Mouse (Mus musculus) thymus, postnatal 14 days (tissue): Measurements from ENCODE around the gene Gzmm.
A peak's percentile ranks its signal among the peaks of the same experiment; 100 is the strongest.

Source experiments
- DNase-seq: peaks from one replicate; pipeline ENCODE4 v3.0.0; 2021

Gzmm gene

DNA sequence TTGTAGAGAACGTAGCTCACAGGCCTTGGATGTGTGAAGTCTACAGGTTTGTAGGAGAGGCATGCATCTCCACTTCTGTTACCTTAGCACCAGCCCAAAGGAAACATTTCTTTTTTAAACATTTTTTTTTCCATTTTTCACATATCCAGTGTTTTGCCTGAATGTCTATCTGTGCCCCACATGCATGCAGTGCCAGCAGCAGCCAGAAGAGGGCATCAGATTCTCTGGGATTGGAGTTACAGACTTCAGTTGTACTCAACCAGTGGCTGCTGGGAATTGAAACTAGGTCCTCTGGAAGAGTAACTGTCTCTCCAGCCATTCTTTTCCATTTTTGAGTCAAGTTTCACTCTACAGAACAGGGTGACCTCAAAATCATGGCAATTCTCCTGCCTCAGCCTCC is 43.7 kb downstream of the Gzmm start:
- peak; percentile 65 for DNase-seq

DNA sequence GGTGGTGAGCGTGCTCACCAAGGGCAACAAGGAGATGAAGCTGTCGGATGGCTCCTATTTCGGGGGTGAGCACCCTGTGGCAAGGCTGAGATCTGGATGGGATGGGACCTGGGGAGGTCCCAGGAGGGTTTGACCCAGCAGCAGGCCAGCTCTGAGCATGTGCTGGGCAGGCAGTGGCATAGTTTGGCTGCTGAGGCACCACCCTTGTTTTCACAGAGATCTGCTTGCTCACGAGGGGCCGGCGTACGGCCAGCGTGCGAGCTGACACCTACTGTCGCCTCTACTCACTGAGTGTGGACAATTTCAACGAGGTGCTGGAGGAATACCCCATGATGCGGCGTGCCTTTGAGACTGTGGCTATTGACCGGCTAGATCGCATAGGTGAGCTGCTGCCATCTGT is 45.0 kb downstream of the Gzmm start:
- DNase-seq, result no peak

DNA sequence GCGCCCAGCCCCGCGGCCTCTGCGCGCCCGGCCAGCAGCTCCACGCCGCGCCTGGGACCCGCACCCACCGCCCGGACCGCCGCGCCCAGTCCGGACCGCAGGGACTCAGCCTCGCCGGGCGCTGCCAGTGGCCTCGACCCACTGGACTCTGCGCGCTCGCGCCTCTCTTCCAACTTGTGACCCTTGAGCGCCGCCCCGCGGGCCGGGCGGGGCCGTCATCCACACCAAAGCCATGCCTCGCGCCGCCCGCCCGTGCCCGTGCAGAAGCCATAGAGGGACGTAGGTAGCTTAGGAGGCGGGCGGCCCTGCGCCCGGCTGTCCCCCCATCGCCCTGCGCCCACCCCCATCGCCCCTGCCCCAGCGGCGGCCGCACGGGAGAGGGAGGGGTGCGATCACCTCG is 46.5 kb downstream of the Gzmm start:
- DNase-seq, result no peak

DNA sequence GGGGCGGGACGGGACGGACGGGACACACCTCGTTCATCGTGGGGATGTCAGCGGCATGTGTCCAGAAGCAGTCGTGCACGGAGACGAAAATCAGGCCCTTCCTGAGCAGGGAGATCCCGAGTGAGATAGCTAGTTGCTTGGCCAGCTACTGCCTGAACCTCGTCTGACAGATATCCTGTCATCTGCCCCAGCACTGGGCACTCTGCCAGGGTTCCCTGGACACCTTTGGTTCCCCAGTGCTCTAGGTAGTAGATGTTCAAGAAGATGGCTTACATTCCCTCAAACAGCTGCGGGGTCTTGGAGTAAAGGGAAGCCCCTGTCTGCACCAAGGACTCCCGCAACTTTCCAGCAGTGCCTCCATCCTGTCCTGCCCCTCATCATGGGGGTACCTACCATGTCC is 47.9 kb downstream of the Gzmm start:
- DNase-seq, result no peak

DNA sequence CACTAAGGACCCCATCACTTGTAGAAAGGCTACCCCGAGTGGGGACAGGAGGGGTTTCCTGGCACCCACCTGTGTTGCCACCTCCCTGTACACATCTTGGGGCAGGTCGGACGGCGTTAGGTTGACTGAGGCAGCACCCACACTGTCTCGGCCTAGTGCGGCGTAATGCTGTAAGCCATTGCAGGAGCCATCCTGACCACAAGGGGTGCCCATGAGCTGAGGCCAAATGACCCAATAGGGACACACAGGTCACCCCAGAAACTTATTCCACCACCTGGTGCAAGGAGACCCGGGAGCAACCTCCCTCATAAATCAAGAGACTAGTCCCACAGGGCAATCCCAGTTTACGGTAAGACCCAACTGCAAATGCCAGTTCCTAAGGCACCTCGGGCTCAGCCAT is 49.4 kb downstream of the Gzmm start:
- peak; percentile 36 for DNase-seq

DNA sequence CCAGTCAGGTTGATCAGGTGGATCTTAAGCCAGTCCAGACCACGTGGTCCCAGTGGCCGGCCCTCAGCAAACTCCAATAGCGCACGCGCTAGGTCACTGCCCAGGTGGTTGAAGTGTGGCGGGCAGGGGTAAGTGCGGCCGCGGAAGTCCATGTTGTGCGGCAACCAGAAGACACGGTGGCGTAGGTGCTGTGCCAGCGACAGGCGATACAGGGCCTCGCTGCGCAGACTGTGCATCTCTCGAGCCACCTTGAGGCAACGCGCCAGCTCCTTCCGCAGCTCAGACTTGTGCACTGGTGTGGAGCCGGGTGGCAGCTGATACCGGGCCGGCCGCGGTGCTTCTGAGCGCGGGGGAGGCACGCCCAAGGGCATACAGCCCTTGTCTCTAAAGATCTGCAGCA is 50.4 kb downstream of the Gzmm start:
- no peak for DNase-seq

DNA sequence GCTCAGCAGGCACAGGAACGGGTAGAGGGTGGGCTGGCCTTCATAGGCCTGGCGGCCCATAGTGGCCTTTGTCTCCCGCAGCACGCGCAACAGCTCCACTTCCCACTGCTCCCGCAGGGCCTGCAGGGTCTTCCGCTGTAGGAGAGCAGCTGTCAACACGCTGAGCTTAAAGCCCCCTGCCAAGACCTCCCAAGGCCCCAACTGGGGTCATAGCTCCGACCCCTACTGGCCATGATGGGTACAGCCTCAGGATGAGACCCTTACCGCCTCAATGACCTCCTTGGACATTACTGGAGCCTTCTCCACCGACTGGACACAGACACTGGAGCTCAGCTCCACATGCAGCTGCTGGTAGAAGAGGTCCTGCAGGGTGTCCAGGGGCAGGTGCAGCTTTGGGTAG is 52.0 kb downstream of the Gzmm start:
- DNase-seq, result no peak

DNA sequence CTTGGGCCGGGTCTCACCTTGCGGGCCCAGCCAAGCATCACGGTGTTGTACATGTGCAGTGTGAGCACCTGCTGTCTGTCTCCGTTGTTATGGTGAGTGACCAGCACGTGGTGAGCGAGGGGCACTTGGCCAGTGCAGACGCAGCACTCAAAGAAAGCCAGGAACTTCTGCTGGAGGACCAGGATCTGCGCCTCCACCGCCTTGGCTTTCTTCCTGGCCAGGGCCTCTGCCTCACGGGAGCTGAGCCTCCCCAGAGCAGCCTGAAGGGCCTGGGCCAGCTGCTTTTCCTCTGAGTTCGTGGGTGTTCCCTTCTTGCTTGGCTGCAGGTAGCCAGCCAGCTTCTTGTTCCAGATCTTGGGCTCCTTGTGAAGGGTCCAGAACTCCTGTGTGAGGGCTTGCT is 54.3 kb downstream of the Gzmm start:
- DNase-seq, result no peak

DNA sequence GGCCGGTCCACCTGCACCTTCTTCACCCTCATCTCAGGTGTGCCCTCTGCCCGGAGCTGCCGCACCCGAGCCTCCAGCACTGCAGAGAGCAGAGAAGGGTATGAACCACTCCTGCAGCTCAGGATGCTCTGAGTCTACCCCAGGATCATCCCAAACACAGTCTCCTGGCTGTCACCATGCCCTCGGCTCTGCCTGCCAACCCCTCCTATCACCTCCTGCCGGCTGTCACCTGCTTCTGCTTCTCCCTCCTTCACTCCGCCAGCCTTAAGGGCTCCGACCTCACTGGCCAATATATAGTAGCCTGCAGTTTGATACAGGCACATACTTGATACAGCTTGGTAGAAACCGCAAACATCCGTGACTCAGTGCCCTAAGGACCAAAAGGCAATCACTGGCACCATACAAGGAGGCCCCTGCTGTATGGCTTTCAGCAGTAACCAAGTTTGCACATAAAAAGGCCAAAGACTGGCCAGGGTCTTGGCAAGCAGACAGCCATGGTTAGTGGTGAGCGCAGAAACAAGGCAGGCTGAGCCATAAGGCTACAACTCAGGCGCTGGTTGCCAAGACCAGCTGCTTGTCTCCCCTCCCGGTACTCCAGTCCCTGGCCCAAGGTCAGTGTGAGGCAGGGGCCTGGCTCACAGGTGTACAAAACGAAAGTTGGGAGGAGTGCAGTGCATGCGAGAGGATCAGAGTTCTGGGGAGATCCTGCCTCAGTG is 55.0 kb downstream of the Gzmm start:
- DNase-seq, result no peak
